Mouse (Mus musculus) cerebellum, postnatal 36 days (tissue): ENCODE data around the gene Rftn1.
"Not testable (repeated sequence)": the region's sequence is repeated elsewhere in the genome, so short reads cannot be mapped to it uniquely, and the experiment has no call there.

Source experiments
- DNase-seq, 2 experiments: peaks; one replicate each; pipeline ENCODE4 v3.0.0; 2021 to 2022; ENCODE audit warnings: mixed read lengths in 2 of 2

Rftn1 gene

GRCm38 (mm10) chr17:50190131-50191015 lies at the start of gene Rftn1:
Gene Rftn1 (minus strand): TSS chr17:50190674.
- peak; percentile 36 to 43 for DNase-seq

- DNase-seq: no peak
Observed at GRCm38 (mm10) chr17:50237818-50238610, 47.5 kb upstream of the Rftn1 start.

GRCm38 (mm10) chr17:50237436-50237709 lies 46.9 kb upstream of the Rftn1 start:
- peak; percentile 87 to 92 for DNase-seq

- DNase-seq: no peak
Observed at GRCm38 (mm10) chr17:50236702-50237435, 46.4 kb upstream of the Rftn1 start.

DNA sequence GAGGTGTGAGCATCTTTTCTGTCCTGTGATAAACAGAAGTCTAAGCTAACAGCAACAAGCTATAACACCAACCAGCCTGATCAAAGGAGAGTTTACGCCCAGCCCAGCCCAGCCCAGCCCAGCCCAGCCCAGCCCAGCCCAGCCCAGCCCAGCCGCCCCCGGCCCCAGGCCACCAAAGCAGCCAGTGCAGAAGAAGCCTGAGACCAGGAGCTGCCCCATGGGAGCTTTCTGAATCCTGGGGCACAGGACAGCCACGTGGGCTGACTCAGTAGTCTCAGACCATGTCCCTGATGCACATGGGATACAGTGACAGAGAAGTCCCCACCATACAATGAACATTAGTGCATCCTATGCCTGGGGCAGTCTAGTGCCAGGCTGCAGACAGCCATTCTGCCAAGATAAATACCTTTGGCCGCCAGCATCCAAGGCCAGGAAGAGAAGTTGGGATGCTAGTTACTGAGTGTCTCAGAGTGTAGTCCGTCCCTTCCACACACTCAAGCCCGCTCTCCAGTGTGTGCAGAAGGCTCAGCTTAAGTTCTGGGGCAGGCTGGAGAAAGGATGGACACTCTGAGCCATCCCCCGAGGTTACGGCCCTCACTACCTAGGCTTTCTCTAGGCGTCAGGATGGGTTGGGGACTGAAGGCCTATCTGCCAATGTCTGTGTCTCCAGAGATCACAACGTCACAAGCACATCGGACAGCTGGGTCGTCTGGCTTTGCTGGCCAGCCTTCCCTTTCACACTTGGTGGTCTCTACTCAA lies 45.6 kb upstream of the Rftn1 start:
- no peak for DNase-seq

DNA sequence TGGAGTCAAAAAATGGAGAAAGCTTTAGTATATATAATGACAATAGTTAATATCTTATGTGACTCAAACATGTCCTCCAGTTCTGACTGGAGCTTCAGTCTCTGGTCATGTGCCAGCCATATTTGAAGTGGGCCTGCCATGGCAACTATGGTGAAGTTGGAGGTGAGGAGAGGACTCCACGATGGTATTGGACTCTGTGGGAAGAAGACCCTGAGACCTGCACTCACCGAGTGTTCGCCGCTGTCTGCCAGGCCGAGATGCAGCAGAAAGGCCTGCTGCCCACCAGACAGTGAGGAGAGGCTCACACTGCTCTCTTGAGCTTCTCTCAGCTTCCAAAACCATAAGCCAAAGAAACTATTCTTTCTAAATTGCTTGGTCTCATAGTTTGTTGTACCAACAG lies 43.5 kb upstream of the Rftn1 start:
- no peak for DNase-seq

GRCm38 (mm10) chr17:50232821-50233220 lies 42.3 kb upstream of the Rftn1 start:
- peak; percentile 19 to 21 for DNase-seq

DNA sequence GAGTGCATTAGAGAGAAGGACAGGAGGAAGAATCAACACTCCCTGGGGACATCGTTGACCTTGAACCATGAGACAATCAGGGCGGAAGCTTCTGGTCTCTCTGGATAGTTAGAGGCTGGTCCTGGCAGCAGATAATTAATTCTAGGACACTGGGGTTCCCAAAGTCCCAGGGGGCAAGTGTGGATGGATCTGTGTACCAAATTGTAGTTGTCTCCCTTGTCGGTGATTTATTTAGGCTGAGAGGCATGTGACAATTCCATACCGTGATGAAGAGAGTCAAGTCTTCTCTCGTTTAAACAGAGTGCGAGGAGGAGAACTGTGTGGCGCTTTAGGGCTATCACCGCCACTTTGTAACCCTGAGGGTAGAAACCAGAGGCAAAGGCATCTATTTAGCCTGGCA lies 40.7 kb upstream of the Rftn1 start:
- no peak for DNase-seq

DNA sequence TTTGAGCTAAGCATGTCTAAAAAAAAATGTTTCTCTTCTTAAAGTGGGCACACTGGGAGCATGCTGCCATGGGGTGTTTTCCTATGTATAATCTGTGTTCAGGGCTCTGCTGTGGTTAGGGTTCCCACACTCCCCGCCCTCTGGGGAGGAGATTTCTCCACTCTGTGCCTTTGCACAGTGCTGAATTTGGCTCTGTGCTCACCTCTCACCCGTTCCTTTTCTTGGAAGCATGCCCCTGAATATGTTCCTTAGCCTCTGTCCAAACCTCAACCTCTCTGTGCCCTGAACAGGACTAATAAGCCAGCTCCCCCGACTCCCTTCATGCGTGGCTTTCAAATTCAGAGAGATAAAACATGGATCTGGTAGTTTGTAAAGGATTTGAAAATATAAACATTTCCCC lies 39.1 kb upstream of the Rftn1 start:
- no peak for DNase-seq

DNA sequence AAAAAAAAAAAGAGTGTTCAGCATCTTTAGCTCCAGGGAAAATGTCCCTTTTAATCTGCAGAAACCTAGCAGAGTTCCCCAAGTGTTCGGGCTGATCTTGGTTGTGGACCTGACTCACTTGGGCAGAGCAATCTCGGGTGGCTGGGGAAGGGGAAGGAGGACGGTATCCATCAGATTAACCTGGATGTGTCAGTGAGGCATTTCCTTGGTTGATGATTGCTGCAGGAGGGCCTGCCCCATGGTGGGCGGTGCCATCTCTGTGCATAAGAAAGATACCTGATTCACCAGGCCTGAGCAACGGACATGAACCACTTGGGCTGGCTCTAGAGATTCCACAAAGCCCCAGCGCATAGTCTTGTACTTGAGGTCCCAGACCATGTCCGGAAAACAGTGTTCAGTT lies 36.9 kb upstream of the Rftn1 start:
- DNase-seq: no peak

- no peak for DNase-seq
Observed at GRCm38 (mm10) chr17:50224718-50225117, 34.2 kb upstream of the Rftn1 start.

GRCm38 (mm10) chr17:50217978-50218377 lies 27.5 kb upstream of the Rftn1 start:
- no peak for DNase-seq

GRCm38 (mm10) chr17:50215104-50215503 lies 24.6 kb upstream of the Rftn1 start:
- DNase-seq: no peak

- DNase-seq: no peak
Observed at GRCm38 (mm10) chr17:50213117-50213516, 22.6 kb upstream of the Rftn1 start.

GRCm38 (mm10) chr17:50211816-50212215 lies 21.3 kb upstream of the Rftn1 start:
- DNase-seq: no peak

GRCm38 (mm10) chr17:50209831-50210230 lies 19.4 kb upstream of the Rftn1 start:
- no peak for DNase-seq

DNA sequence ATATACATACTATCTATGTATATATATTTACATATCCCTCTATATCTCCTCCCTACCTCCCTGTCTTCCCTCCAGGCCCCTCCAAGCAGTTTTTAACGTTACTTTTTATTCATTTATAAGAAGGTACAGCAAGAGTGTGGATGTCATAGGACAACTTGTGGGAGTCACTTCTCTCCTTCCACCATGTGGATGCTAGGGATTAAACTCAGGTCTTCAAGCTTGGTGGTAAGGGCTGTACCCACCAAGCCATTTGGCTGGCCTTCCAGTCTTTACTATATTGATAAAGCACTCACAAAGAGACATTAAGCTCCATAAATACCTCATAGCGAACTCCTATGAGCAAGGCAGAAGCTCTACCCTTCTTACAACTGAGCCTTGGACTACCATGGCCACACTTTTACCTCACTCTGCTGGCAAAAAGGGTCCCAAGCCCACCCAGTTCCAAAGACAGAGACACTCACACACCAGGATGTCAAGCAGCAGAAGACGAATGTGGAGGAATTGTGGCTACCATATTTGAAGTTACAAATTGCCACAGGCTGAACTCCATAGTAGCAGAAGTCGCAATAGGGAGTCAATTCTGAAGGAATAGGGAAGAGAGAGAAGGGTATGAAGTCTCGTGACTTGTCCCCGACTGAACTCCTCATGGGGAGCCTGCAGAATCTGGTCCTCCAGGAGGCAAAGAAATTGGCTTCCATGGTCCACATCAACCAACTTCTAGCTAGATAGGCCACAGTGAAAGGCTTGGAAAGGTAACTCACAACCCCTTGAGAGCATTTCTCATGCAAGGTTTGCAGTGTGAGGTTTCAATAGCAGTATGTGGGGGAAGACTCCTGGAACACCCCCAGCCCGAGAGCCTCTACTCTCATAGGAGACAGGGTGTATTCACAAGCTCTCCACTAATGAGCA lies 17.9 kb upstream of the Rftn1 start:
- DNase-seq: no peak

GRCm38 (mm10) chr17:50206262-50206661 lies 15.8 kb upstream of the Rftn1 start:
- DNase-seq: not testable (repeated sequence)

- DNase-seq: not testable (repeated sequence)
Observed at GRCm38 (mm10) chr17:50205840-50206239, 15.4 kb upstream of the Rftn1 start.

DNA sequence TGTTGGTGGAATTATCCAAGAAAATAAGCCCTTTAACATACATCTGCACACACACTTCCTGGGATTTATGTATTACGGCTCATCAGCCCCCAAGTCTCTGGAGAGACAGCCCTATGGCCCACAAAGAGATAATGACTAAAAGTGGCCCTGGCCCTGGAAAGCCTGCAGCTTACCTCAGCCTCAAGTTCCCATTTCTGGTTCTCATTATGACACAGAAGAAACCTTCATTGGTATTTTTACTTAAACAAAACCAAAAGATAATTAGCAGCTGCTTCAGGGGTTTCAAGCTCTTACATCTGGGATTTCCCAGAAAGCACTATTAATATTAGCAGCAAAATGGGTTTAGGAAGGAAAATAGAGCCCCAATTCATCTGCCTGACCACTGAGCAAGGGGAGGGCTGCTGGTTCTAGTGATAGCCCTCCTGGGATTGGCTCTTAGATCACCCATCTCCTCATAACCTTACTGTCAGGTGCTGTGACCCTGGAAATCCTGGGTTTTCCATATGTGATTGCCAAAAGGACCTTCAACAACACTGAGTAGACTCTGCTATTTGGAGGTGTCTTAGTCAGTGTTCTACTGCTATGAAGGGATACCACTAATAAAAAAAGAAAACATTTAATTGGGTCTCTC lies 14.8 kb upstream of the Rftn1 start:
- no peak for DNase-seq

GRCm38 (mm10) chr17:50201828-50202445 lies 11.5 kb upstream of the Rftn1 start:
- DNase-seq: no peak
